Mouse (Mus musculus): ENCODE data around the gene Gm28047.

GRCm38 (mm10) chr15:102530566-102530965 lies 94.3 kb downstream of the Gm28047 start:
- no peak for TF ChIP-seq CTCF (IDR thresholded peaks at IDR 0.05; ENCODE audit: extremely low read depth, insufficient read depth, low read length)
- no peak for TF ChIP-seq POLR2A (IDR thresholded peaks at IDR 0.05; ENCODE audit: extremely low read depth, insufficient read depth, low read length)
